Mouse (Mus musculus): ENCODE data around the gene Sec24d. TPM values are rescaled to one million over a fixed set of nuclear protein-coding genes. Genes with fewer than 3 reads are reported as not detected.
A peak's percentile ranks its signal among the peaks of the same experiment; 100 is the strongest.

Gene Sec24d
- total RNA-seq, 2 experiments from 2014 or later = 21.1 to 22.7 TPM

- DNase-seq = no peak
- intact Hi-C loops (cut with DNase I) = no loop called here
These were observed 24.4 kb downstream of the Sec24d start for GRCm38 (mm10) chr3:123291670-123292069.

GRCm38 (mm10) chr3:123296654-123297053, 29.4 kb downstream of the Sec24d start:
- DNase-seq = no peak
- intact Hi-C loops (cut with DNase I) = no loop called here

- DNase-seq = peak; percentile 87
- intact Hi-C loops (cut with DNase I) = no loop called here
These were observed 31.0 kb downstream of the Sec24d start for GRCm38 (mm10) chr3:123298283-123298682.

- no peak for DNase-seq
These were observed 34.3 kb downstream of the Sec24d start for GRCm38 (mm10) chr3:123301521-123301920.

GRCm38 (mm10) chr3:123305611-123306010, 38.4 kb downstream of the Sec24d start:
- intact Hi-C loops (cut with DNase I) = no loop called here
- DNase-seq = no peak

More at GRCm38 (mm10) chr3:123301521-123301920, 34.3 kb downstream of the Sec24d start:
- intact Hi-C loops (cut with DNase I) = no loop called here

GRCm38 (mm10) chr3:123307446-123307845, 40.2 kb downstream of the Sec24d start:
- no peak for DNase-seq
- intact Hi-C loops (cut with DNase I) = no loop called here

GRCm38 (mm10) chr3:123309141-123309540, 41.9 kb downstream of the Sec24d start:
- DNase-seq = no peak
- intact Hi-C loops (cut with DNase I) = no loop called here

- intact Hi-C loops (cut with DNase I) = no loop called here
- no peak for DNase-seq
These were observed 45.3 kb downstream of the Sec24d start for GRCm38 (mm10) chr3:123312477-123313062.

GRCm38 (mm10) chr3:123313477-123313876, 46.2 kb downstream of the Sec24d start:
- no peak for DNase-seq
- intact Hi-C loops (cut with DNase I) = no loop called here

- no peak for DNase-seq
- intact Hi-C loops (cut with DNase I) = no loop called here
These were observed 46.8 kb downstream of the Sec24d start for GRCm38 (mm10) chr3:123313920-123314614.

- DNase-seq = no peak
- intact Hi-C loops (cut with DNase I) = no loop called here
These were observed 48.8 kb downstream of the Sec24d start for GRCm38 (mm10) chr3:123316066-123316465.

GRCm38 (mm10) chr3:123317081-123317480, 49.8 kb downstream of the Sec24d start:
- intact Hi-C loops (cut with DNase I) = no loop called here

GRCm38 (mm10) chr3:123320341-123320740, 53.1 kb downstream of the Sec24d start:
- intact Hi-C loops (cut with DNase I) = loop anchor here (5.0 to 10.0 kb wide), 2 partner anchors 153 to 386 kb away; no protein-coding TSS in a partner anchor
- DNase-seq = no peak

More at GRCm38 (mm10) chr3:123317081-123317480, 49.8 kb downstream of the Sec24d start:
- DNase-seq = no peak

- intact Hi-C loops (cut with DNase I) = loop anchor here (2.0 to 10.0 kb wide), 3 partner anchors 87 to 387 kb away; no protein-coding TSS in a partner anchor
- DNase-seq = no peak
These were observed 54.4 kb downstream of the Sec24d start for GRCm38 (mm10) chr3:123321612-123322011.

GRCm38 (mm10) chr3:123322147-123322546, 54.9 kb downstream of the Sec24d start:
- intact Hi-C loops (cut with DNase I) = loop anchor here (2.0 to 10.0 kb wide), 3 partner anchors 87 to 387 kb away; no protein-coding TSS in a partner anchor
- no peak for DNase-seq

- no peak for DNase-seq
- intact Hi-C loops (cut with DNase I) = loop anchor here (5.0 to 10.0 kb wide), 2 partner anchors 157 to 390 kb away; no protein-coding TSS in a partner anchor
These were observed 57.1 kb downstream of the Sec24d start for GRCm38 (mm10) chr3:123324326-123324725.

- intact Hi-C loops (cut with DNase I) = loop anchor here (10.0 kb wide), 1 partner anchor 394 kb away; no protein-coding TSS in a partner anchor
- DNase-seq = peak; percentile 7
These were observed 62.0 kb downstream of the Sec24d start for GRCm38 (mm10) chr3:123329251-123329650.

- no peak for DNase-seq
- intact Hi-C loops (cut with DNase I) = no loop called here
These were observed 63.0 kb downstream of the Sec24d start for GRCm38 (mm10) chr3:123330221-123330620.

- DNase-seq = no peak
- intact Hi-C loops (cut with DNase I) = no loop called here
These were observed 65.2 kb downstream of the Sec24d start for GRCm38 (mm10) chr3:123332330-123333054.

- intact Hi-C loops (cut with DNase I) = no loop called here
- no peak for DNase-seq
These were observed 65.8 kb downstream of the Sec24d start for GRCm38 (mm10) chr3:123333055-123333424.

- intact Hi-C loops (cut with DNase I) = no loop called here
- no peak for DNase-seq
These were observed 67.7 kb downstream of the Sec24d start for GRCm38 (mm10) chr3:123334947-123335346.
